Mouse (Mus musculus) left cerebral cortex, adult 2 months (tissue): ENCODE results near the gene Olfr822. TPM values are rescaled to one million over a fixed set of nuclear protein-coding genes. Genes with fewer than 3 reads are reported as not detected.
"Not testable (repeated sequence)": the region's sequence is repeated elsewhere in the genome, so short reads cannot be mapped to it uniquely, and the experiment has no call there.

Experiments
- DNase-seq, 2 experiments: peaks; one replicate each; pipeline ENCODE4 v3.0.0; 2021 to 2022; ENCODE audit warnings: low spot score in 2 of 2, mixed read lengths in 1 of 2; ENCODE audit errors: extremely low spot score in 1 of 2
- H3K27ac ChIP-seq: fragments of 200-600 bp; 2 replicates; pipeline ENCODE4 v1.8.1; 2022
- H3K4me3 ChIP-seq: fragments of 200-600 bp; 2 replicates; pipeline ENCODE4 v1.8.1; 2022
- CTCF ChIP-seq: fragments of 200-600 bp; IDR thresholded peaks from 2 replicates; pipeline ENCODE4 v1.8.1; 2022; ENCODE audit warnings: antibody characterized with exemption, mild to moderate bottlenecking, moderate library complexity
- intact Hi-C: fragments of 180-260 bp; cut with DNase I; formaldehyde crosslinking; loops from one replicate; pipeline ENCODE4 v1.15.1; 2025
- long read RNA-seq, 2 experiments: library from polyadenylated mRNA; stranded (forward); transcript quantifications; one replicate each; pipeline ENCODE4 v2.0.0; 2021; ENCODE audit warnings: borderline mapping rate in 2 of 2
- total RNA-seq, 2 experiments: library from RNA; stranded (reverse); gene quantifications; 2 replicates each; pipeline ENCODE4 v1.2.3; 2021

Gene Olfr822
- total RNA-seq, result not detected
- long read RNA-seq, experiment 1, result 0 reads
- long read RNA-seq, experiment 2, result 0 reads

DNA sequence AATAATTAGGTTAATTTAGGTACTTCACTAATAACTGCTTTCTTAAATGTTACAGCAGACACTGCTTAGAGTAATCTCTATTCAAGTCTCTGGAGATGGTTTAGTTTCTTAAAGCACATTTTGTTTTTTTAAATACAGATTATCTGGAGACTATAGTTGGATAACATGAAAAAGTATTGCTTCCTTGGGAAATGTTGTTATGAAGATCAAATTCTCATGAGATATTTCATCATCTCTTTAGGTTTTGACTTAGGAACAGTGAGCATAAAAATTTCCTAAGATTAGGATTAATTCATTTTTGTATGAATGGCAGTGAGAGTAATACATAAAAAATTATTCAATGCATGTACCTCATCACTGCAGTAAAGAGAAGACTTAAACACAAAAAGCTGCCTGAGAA is at the start of gene Olfr822:
TSS of gene Olfr822 (plus strand) at position 301 of the 400 bp plus-strand sequence.
- no peak within 1 kb of the TSS for H3K27ac ChIP-seq
- no peak for TF ChIP-seq CTCF

DNA sequence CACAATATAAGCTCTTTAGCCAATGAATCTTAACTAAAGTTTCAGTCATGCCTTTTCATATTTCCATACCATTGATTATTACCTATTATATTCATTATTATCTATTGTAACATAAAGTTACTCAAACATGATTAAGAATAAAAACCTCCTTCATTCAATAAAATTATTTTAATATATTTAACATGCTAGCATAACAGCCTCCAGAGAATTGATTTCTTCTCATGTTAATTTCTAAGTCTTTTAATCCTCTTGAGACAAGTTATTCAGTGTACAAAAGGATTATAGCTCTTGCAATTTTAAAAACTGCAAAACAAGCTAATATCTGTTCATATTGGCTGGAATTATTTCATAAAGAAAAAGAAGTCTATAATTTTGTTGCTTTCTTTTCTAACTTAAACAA is 41.0 kb upstream of the Olfr822 start, which contains the start of gene Olfr821:
TSS of gene Olfr821 (plus strand) at position 301 of the 400 bp plus-strand sequence.
- no peak for DNase-seq
- intact Hi-C loops, result no loop called here
- TF ChIP-seq CTCF, result no peak
- H3K4me3 ChIP-seq, result no peak within 1 kb of the TSS
- no peak within 1 kb of the TSS for H3K27ac ChIP-seq

More for the DNA sequence above, at the start of gene Olfr822:
- DNase-seq, result no peak
- no peak within 1 kb of the TSS for H3K4me3 ChIP-seq
- intact Hi-C loops, result no loop called here

DNA sequence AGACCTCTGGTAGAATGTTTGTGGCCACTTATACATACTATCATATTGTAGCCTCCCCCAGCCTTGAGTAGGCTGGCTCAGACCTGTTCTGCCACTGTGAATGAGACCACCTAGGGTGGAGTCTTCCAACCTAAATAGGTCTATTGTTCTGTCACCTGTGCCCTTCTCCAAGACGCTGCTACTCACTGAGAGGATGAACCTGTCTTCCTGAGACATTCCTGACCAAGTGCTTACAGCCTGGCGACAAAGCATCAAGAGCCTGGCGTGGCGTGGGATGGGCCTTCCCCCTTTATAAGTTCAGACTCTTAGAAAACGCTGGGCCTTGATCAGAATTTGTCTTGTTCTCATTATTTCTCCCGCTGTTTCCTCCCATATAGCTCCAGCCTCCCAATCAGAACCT is 33.9 kb upstream of the Olfr822 start:
- H3K27ac ChIP-seq, result no peak overlapping the region
- no peak for TF ChIP-seq CTCF
- no peak overlapping the region for H3K4me3 ChIP-seq
- no peak for DNase-seq
- intact Hi-C loops, result no loop called here

DNA sequence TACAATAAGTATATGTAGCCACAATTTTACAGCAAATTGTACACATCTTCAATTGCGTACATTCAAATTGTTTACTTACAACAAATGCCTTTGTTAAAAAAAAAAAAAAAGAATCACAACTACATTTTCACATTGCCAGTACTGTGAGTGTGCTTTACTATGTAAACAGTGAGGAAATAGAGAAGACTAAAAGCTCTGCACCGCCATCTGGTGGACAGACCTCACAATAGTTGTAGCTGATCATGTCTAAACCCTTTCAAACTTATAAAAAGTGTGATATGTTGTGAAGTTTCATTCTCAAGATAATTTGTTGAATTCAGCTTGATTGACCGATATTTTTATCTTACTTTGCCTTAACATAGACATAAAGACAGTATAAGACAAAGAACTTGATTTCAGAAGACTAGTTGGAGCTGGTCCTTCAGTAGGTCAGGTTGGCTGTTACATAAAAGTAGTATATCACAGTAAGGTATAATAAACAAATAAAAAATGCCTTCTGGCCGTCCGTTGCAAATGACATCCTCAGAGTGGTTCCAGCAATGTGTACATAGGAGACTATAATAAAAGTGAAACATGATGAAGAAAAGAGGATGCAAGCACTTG is 21.9 kb downstream of the Olfr822 start:
- Histone ChIP-seq H3K27ac (no peak overlapping the region), H3K4me3 (no peak overlapping the region)
- intact Hi-C loops, result loop anchor here (5.0 kb wide), 1 partner anchor 546 kb away; no protein-coding TSS in a partner anchor
- DNase-seq, result peak; percentile 45 to 74
- peak; percentile 67 for TF ChIP-seq CTCF

GRCm38 (mm10) chr10:130096104-130096503 is 25.1 kb downstream of the Olfr822 start:
- peak; percentile 41 for TF ChIP-seq CTCF
- intact Hi-C loops, result no loop called here
- H3K4me3 ChIP-seq, result no peak overlapping the region
- no peak overlapping the region for H3K27ac ChIP-seq
- DNase-seq, result no peak

- DNase-seq, H3K27ac ChIP-seq, H3K4me3 ChIP-seq, intact Hi-C loops: not testable (repeated sequence)
Observed at GRCm38 (mm10) chr10:130115283-130115682, 44.3 kb downstream of the Olfr822 start, which contains the start of gene Olfr823. TSS of gene Olfr823 (minus strand) at chr10:130115383.

- intact Hi-C loops, DNase-seq: not testable (repeated sequence)
Observed at GRCm38 (mm10) chr10:130116045-130116444, 45.0 kb downstream of the Olfr822 start.

More at GRCm38 (mm10) chr10:130116045-130116444, 45.0 kb downstream of the Olfr822 start:
- not testable (repeated sequence) for H3K27ac ChIP-seq, H3K4me3 ChIP-seq

Other genes starting within 250 kb of the Olfr822 start
- not detected for gene Olfr812, start 225.1 kb upstream of the Olfr822 start, total RNA-seq
- gene Olfr813, start 215.8 kb upstream of the Olfr822 start, total RNA-seq, result not detected
- not detected for gene Olfr814, start 191.4 kb upstream of the Olfr822 start, total RNA-seq
- not detected for gene Olfr815, start 165.3 kb upstream of the Olfr822 start, total RNA-seq
- gene Olfr816, start 155.6 kb upstream of the Olfr822 start, total RNA-seq, result not detected
- gene Olfr818, start 122.1 kb upstream of the Olfr822 start, total RNA-seq, result not detected
- not detected for gene Olfr819, start 103.9 kb upstream of the Olfr822 start, total RNA-seq
- gene Olfr247, start 95.1 kb upstream of the Olfr822 start, total RNA-seq, result not detected
- not detected for gene Gm10310, start 86.1 kb upstream of the Olfr822 start, total RNA-seq
- not detected for gene Olfr820, start 58.6 kb upstream of the Olfr822 start, total RNA-seq
- gene Olfr821, start 40.9 kb upstream of the Olfr822 start, total RNA-seq, result not detected
- not detected for gene Olfr823, start 44.2 kb downstream of the Olfr822 start, total RNA-seq
- gene Olfr824, start 58.8 kb downstream of the Olfr822 start, total RNA-seq, result not detected
- not detected for gene Olfr825, start 95.6 kb downstream of the Olfr822 start, total RNA-seq
- not detected for gene Olfr826, start 113.0 kb downstream of the Olfr822 start, total RNA-seq
- not detected for gene Olfr827, start 143.2 kb downstream of the Olfr822 start, total RNA-seq
- gene Neurod4, start 209.0 kb downstream of the Olfr822 start, total RNA-seq, result under 1 TPM; 0.27 to 0.30 TPM